Mouse (Mus musculus): ENCODE results near the gene Tspyl3.

Tspyl3 gene

DNA sequence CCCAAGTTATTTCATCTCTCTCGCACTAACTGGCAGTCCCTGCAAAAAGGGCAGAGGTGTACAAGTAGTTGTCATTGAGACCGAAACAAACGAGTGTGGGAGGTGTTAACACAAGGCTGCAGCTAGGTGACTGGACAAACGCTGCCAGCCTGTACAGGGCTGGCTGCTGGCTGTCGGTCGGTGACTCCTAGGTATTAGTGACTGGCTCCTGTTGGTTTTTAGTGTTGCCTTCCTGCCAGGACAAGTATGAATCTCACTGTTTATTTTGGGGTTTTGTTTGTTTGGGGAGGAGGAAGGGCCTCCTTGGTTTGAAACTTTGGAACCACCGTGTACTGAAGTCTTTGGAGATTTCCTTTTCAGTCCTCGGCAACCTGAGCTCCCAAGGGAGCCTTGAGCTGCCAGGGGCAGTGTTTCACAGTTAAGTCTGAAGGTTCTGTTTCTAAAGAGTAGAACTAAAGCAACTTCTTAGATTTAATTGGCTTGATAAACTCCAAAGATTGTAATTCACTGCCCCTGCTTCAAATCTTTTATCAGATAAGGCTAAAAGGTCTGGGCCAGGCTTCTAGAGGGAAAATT lies 49.2 kb downstream of the Tspyl3 start:
- no peak for DNase-seq (ENCODE audit: low read depth, low spot score)

Data from telencephalon, adult 2 months (tissue).